Mouse (Mus musculus) megakaryocyte-erythroid progenitor cell, adult 5-6 weeks (primary cell): ENCODE measurements around the gene Dnal1. TPM values are rescaled to one million over a fixed set of nuclear protein-coding genes. Genes with fewer than 3 reads are reported as not detected.
"Not testable (repeated sequence)": the region's sequence is repeated elsewhere in the genome, so short reads cannot be mapped to it uniquely, and the experiment has no call there.

Experiments used
- ATAC-seq: replicated peaks from 2 replicates; pipeline ENCODE4 v1.8.0; 2016; ENCODE audit warnings: mild to moderate bottlenecking, inconsistent platforms; ENCODE audit not compliant: severe bottlenecking, poor library complexity, low FRiP score, low TSS enrichment
- total RNA-seq, 2 experiments: library from RNA; stranded (forward) in 1 of 2; stranded (reverse) in 1 of 2; fragments of 200-1000, 215-1000 nt in 1 of 2; fragments of >200 nt in 1 of 2; fragmentation: Nextera tagmentation in 1 of 2; gene quantifications; 2 replicates each; pipeline ENCODE4 v1.2.3; 2014 to 2017

The Dnal1 gene
- total RNA-seq (2014; fragmentation: Nextera tagmentation) (0.26 and 3.9 TPM in 2 replicates), total RNA-seq (2017) (1.4 and 2.3 TPM in 2 replicates)

- ATAC-seq: peak; percentile 97
Observed at GRCm38 (mm10) chr12:84114153-84114994, at the start of gene Dnal1. Gene Dnal1 (plus strand): TSS chr12:84114366.

GRCm38 (mm10) chr12:84064621-84065020 lies 49.5 kb upstream of the Dnal1 start:
- ATAC-seq: no peak

DNA sequence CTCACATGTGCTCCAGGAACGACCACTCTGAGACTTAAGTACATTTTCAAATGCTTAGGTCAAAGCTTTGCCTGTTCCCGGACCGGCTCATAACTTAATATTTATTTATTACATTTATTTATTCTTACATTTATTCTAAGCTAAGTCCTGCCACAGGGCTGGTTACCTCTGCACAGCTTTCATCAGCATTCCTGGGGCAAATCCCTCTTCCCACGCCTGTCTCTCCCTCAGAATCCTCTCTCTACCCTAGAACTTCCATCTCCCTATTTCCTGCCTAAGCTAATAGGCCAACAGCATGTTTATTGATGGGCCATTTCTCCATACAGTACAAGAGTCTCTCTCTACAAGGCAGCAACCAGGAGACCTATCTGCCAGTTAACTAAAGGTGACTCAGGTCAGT lies 46.4 kb upstream of the Dnal1 start:
- no peak for ATAC-seq

GRCm38 (mm10) chr12:84068296-84068695 lies 45.9 kb upstream of the Dnal1 start:
- no peak for ATAC-seq

DNA sequence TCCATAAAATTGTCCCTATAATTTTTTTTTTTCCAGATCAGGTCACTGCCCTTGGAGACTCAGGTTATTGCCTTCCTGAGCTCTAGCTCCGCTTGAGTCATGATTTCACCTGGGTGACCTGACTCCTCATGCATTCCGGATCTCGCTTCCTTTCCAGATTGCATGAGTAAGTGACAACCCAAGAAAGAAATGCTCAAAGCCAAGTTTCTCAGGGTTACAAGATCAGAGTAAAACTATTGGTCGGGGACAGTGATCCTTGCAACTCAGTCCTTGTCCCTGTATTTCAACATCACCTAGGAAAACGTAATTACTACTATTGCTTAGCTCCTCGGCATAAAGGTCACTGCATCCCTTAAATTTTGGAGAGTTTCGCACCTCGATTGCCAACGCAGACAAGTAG lies 45.2 kb upstream of the Dnal1 start, which contains the start of gene Acot5:
Acot5 (plus strand) TSS at position 340 of the 400 bp plus-strand sequence.
- no peak for ATAC-seq

DNA sequence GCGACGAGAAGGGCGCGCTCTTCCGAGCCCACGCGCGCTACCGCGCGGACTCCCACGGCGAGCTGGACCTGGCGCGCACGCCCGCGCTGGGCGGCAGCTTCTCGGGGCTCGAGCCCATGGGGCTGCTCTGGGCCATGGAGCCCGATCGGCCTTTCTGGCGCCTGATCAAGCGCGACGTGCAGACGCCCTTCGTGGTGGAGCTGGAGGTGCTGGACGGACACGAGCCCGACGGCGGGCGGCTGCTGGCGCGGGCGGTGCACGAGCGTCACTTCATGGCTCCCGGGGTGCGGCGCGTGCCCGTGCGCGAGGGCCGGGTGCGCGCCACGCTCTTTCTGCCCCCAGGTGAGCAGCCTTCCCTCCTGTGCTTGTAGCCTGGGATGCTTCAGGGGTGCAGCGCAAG lies 44.6 kb upstream of the Dnal1 start:
- ATAC-seq: not testable (repeated sequence)

DNA sequence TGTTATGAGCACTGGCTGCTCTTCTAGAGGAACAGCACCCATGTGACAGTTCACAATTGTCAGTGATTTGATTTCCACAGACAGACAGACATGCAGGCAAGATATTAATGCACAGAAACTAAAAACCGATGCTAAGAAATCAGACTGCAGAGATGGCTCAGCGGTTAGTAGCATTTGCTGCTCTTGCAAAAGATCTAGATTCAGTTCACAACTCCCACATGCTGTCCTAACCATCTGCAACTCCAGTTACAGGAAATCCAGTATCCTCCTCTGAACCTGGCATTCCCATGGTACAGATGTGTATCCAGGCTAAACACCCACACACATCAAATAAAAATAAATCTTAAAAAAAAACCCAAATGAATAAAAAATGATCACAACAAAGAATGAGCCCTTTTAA lies 42.5 kb upstream of the Dnal1 start:
- ATAC-seq: no peak

- peak; percentile 84 for ATAC-seq
Observed at GRCm38 (mm10) chr12:84077371-84077990, 36.7 kb upstream of the Dnal1 start.

DNA sequence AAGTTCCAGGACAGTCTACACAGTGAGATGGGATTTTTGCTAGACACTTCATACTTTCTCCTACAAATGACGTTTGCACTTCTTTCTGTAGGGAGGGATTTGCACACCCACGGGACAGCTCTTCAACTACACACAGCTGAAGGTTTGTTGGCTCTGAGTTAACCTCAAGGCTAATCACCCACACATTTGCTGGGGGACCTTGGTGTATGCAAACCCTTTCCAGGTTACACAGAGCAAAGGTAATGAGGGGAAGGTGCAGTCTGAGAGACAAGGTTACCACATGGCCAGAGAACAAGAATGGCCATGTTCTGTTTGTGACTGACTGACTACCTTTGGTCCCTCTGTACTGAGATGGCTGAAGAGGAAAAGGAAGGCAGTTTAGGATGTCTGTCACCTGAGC lies 30.3 kb upstream of the Dnal1 start:
- no peak for ATAC-seq

GRCm38 (mm10) chr12:84084581-84084980 lies 29.6 kb upstream of the Dnal1 start:
- ATAC-seq: no peak

GRCm38 (mm10) chr12:84094666-84095065 lies 19.5 kb upstream of the Dnal1 start:
- not testable (repeated sequence) for ATAC-seq

DNA sequence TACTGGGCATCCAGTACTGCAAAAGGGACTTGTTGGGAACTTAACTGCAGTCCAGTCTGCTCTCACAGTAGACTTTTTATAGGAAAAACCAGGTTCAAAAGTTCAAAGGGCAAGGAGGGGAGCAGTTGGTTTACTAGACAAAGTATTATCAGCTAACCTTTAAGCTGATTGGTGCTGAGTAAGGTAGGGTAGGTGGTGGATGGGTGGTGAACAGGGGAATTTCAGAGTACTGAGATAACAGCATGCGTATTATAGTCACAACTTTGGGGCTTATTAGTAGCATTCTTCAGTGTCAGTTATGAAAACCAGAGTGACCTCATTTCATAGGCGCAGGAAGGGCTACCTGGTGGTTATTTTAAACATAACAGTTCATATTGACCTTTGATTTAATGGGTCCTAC lies 14.6 kb upstream of the Dnal1 start:
- ATAC-seq: no peak

DNA sequence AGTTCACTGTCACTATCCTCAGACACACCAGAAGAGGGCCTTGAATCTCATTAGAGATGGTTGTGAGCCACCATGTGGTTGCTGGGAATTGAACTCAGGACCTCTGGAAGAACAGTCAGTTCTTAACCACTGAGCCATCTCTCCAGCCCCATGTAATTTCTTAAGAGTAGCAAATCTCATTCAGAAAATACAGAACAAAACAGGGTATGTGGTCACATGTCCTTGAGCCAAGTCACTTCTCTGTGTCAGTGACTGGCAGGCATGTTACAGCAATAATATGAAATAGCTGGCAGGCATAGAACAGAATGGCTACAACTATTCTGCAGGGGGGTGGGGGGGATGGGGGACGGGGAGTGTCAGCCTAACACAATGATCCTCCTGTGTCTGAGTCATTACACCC lies 14.1 kb upstream of the Dnal1 start:
- ATAC-seq: no peak

DNA sequence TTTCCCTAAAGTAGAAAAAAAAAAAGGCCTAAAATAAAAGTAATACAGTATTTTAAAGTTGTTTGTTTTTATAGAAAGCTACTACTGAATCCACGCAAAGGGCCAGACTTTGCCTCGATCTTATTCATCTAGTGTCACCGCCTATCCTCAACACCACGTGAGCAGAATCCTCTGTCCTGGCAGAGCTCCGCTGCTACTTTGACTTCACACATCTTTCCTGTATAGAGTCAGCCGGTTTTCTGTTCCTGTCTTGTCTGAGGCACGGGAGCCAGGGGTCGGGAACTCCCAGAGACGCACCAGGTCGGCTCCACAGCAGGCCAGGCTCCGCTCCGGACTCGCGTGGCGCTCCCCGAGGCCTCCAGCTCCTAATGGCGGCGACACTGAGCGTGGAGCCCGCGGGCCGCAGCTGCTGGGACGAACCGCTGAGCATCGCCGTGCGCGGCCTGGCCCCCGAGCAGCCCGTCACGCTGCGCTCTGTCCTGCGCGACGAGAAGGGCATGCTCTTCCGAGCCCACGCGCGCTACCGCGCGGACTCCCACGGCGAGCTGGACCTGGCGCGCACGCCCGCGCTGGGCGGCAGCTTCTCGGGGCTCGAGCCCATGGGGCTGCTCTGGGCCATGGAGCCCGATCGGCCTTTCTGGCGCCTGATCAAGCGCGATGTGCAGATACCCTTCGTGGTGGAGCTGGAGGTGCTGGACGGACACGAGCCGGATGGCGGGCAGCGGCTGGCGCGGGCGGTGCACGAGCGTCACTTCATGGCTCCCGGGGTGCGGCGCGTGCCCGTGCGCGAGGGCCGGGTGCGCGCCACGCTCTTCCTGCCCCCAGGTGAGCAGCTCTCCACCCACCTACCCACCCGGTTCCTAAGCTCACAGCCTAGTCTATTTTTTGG lies 13.3 kb upstream of the Dnal1 start, which contains the start of gene Acot6:
Acot6 (plus strand) TSS at position 51 of the 889 bp plus-strand sequence.
- peak; percentile 76 for ATAC-seq

DNA sequence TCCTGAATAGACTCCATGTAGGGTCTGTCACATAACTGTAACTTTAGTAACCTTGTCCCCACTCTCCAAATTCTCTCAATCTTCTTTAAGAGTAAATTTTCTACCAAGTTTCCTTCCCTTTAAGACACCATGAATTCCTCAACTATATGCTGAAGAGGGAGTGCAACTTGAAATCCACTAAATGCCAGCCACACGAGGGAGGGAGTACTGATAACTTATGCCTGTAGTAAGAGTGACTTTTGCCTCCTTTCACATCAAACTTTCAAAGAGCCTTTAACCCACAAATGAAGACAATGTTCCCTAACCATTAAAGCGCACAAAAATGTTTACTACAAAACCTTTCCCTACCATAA lies 12.7 kb upstream of the Dnal1 start:
- ATAC-seq: no peak

DNA sequence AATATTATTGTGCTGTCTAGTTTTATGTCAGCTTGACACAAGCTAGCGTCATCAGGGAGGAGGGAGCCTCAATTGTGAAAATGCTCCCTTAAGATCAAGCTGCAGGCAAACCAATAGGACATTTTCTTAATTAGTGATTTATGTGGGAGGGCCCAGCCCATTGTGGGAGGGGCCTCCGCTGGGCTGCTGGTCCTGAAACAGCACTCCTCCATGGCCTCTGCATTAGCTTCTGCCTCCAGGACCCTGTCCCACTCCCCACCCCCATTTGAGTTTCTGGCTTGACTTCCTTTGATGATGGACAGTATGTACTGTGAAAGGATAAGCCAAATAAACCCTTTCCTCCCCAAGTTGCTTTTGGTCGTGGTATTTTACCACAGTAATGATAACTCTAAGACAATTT lies 7.2 kb upstream of the Dnal1 start:
- ATAC-seq: no peak

DNA sequence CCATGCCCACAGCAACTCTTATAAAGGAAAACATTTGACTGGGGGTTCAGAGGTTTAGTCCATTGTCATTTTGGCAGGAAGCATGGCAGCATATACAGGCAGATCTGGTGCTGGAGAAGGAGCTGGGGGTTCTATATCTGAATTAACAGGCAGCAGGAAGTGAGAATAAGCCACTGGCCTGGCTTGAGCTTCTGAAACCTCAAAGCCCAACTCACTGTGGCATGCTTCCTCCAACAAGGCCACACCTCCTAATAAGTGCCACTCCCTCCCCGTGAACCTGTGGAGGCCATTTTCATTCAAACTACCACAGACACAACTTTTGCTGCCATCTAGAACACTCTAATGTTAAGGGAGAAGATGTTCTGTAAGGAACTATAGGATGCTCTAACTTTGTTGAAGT lies 6.5 kb upstream of the Dnal1 start:
- no peak for ATAC-seq

DNA sequence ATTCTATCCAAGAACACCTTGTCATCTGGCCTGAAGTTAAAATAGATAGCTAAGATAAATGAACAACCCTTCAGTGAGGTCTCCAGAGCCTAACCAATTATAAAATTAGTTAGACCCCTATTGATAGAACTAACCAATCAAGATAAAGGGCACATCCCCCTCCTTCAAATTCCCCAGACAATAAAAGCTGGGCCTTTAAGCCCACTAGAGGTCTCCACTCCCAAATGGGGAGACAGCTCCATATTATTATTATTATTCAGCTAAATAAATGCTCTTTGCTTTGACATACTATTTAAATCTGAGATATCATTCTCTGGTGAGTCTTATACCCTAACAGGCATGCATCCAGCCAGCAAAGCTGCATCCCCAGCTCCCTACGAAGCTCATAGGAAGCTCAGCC lies 4.2 kb upstream of the Dnal1 start:
- no peak for ATAC-seq

DNA sequence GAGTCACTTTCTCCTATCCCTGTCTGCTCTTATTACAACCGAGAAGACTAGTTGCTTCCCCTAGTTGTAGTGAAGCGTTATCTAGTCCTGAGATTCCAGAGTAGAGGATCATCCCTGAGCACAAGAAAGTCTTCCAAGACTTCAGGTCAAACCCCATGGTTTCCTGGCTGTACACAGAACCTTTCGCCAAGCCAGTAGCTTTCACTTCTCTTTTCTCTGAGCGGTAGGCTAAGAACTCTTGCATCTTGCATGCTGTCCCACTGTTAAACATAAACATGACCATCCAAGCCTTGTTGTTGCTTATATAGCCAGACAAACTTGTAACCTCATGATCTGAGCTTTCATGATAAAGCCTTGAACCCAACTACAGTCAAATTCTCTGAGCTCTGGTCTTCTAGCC lies 3.4 kb upstream of the Dnal1 start:
- no peak for ATAC-seq

DNA sequence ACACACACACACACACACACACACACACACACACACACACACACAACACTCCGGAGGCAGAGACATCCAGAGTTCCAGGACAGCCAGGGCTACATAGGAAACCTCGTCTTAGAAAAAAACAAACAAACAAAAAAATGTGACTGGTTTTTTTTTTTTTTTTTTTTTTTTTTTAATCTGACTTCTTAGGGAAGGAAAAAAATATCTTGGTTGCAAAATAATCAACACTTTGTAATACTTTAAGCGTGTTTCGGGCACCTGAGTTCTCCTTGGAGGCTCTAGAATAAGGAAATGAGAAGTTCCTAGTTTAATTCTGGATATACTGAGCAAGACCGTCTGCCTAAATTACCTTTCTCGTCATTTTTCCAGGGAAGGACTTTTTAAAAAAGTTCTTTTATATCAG lies 490 bp upstream of the Dnal1 start:
- ATAC-seq: no peak
